Mouse (Mus musculus): ENCODE results near the gene Ninj2. TPM values are rescaled to one million over a fixed set of nuclear protein-coding genes. Genes with fewer than 3 reads are reported as not detected.
"Not testable (repeated sequence)": the region's sequence is repeated elsewhere in the genome, so short reads cannot be mapped to it uniquely, and the experiment has no call there.

The Ninj2 gene
- 1 to 10 TPM; 1.4 to 3.1 (median 2.3) TPM for total RNA-seq (2022)

DNA sequence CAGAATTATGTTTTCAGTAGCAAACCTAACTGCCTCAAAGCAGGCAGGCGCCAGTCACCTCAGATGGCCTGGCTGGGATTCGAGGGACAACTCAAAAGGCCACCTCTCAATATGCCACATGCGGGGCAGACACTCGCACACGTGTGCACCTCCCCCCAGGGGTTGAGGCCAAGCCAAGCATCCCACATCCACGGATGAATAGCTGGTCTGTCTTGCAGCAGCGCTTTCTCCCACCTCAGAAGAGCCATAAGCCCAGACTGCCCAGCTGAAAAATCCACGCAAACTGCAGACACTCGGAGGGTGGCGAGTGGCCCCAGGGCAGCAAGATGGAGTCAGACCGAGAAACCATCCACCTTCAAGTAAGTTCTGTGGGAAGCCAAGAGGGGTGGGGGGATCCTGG, at the start of gene Ninj2:
Ninj2 (plus strand) TSS at position 251 of the 400 bp plus-strand sequence.
- DNase-seq (ENCODE audit: low spot score in 2 of 2): no peak

DNA sequence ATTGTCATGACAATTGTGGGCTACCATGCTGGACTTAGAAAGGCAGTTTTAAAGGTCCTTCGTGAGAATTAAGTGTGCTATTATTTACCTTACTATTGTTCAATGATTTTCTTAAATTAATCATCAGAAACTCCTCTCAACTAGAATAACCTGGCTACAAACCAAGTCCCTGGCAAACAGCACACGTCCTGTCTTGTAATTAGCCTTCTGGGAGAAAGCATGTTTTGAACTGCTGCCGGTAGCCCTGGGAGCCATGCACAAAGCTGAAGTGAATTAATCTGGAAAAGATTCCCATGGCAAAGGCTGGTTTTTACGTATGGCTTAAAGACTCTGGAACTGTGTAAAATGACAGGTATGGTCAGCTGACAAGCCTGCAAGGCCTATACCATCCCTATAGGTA, 47.7 kb upstream of the Ninj2 start:
- DNase-seq (ENCODE audit: low spot score in 2 of 2): no peak

- DNase-seq (ENCODE audit: low spot score in 2 of 2): no peak
Measured at GRCm38 (mm10) chr6:120047705-120048292, 45.4 kb upstream of the Ninj2 start.

- no peak for DNase-seq (ENCODE audit: low spot score in 2 of 2)
Measured at GRCm38 (mm10) chr6:120054412-120054811, 38.7 kb upstream of the Ninj2 start.

DNA sequence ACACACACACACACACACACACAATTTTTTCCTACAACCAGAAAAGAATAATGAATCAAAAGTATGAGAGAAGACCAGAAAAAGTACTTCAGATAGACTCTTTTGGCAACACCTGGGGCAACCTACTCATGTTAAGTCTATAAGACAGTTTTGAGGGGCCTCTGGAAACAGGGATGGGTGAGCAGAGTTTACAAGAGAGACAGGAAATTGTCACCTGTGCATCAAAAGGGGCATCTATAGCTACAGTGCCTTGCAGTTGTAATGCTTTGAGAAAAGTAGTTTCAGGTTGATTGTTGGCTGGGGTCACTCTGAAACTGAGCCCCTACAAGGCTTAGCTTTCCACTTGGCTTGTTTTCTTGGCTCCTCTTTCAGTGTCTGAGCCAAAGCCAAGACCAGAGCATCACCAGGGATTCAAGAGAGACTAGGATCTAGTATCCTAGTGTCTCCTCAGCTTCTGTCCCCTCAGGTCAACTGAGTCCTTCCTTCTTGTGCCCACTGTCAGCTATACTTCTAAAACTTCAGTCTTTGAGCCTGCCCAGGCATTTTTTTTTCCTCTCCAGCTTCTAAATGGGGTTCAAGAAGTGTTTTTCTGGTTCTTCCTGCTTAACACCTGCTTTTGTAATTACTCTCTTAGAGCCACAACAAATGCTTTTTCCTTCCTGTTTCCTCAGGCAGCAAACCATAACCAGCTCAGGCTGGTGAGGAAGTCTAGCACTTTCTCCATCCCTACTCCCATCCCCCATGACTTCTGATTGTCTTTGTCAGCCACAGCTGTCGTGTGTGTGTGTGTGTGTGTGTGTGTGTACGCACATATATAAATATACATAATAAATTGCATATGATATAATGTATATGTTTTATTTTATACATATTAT, 37.2 kb upstream of the Ninj2 start:
- DNase-seq (ENCODE audit: low spot score in 2 of 2): no peak

GRCm38 (mm10) chr6:120062934-120063333, 30.2 kb upstream of the Ninj2 start:
- DNase-seq (ENCODE audit: low spot score in 2 of 2): peak; percentile 28 to 30

GRCm38 (mm10) chr6:120064627-120065026, 28.5 kb upstream of the Ninj2 start:
- no peak for DNase-seq (ENCODE audit: low spot score in 2 of 2)

DNA sequence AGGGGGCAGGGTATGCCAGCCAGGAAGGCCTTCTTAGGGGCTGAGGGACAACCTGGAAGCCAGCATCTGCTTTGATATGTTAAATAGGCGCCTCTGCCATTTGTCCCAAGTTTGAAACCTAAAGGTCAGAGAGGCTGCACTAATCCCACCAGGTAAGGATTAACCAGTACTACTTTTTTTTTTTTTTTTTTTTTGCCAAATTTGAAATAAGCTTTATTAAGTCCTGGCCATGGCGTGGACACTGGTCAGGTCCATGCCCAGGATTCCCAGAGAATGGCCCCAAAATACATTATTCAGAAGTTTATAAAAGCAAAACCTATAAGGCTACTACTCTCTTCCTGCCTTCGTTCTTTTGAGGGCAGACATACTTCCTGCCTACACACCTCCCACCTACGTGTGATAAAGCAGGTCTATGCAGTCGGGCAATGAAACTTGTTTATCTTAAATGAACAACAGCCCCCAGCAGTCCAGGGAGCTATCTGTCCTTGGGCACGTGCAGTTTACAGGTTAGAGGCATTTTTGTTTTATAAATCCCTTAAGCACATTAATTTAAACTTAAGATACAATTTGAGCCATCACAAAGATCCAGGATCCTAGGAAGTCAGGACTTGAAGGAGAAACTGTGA, 27.5 kb upstream of the Ninj2 start:
- no peak for DNase-seq (ENCODE audit: low spot score in 2 of 2)

DNA sequence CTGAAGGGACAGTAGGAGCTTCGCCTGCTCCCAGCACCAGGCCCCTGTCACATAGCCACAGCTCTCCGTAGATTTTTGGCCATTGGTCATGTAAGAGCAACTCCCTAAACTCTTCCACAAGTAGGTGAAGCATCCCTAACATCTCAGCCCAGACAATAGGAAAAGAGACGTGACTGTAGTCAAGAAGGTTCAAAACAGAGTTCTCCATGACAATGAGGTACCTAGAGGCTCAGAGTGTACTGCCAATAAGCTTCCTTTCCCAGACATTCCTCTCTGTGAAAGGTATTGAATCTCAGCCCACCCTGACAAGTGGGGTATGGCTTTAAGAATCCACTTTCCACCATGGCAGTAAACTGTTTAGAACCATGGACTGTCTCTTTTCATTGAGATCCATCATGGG, 23.6 kb upstream of the Ninj2 start:
- no peak for DNase-seq (ENCODE audit: low spot score in 2 of 2)

DNA sequence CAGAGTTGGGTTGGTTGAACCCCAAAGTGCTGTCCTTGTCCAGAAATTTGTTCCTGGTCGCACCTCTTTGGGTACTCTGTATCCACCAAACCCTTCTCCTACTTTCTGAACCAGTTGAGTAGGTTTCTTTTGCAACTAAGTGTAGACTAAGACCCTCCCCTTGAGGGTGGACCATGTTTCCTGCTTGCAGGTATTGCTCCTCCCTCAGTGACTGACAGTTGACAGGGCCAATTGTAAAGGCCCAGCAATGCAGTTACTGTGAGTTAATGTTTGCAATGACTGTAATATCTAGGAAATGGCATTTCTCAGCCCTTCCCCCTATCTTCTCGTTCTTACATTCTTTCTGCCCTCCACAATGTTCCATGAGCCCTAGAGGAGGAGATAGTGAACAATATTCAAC, 20.5 kb upstream of the Ninj2 start:
- DNase-seq (ENCODE audit: low spot score in 2 of 2): no peak

- no peak for DNase-seq (ENCODE audit: low spot score in 2 of 2)
Measured at GRCm38 (mm10) chr6:120076619-120077450, 16.3 kb upstream of the Ninj2 start.

- no peak for DNase-seq (ENCODE audit: low spot score in 2 of 2)
Measured at GRCm38 (mm10) chr6:120079547-120079946, 13.6 kb upstream of the Ninj2 start.

GRCm38 (mm10) chr6:120081516-120081915, 11.6 kb upstream of the Ninj2 start:
- DNase-seq (ENCODE audit: low spot score in 2 of 2): no peak

DNA sequence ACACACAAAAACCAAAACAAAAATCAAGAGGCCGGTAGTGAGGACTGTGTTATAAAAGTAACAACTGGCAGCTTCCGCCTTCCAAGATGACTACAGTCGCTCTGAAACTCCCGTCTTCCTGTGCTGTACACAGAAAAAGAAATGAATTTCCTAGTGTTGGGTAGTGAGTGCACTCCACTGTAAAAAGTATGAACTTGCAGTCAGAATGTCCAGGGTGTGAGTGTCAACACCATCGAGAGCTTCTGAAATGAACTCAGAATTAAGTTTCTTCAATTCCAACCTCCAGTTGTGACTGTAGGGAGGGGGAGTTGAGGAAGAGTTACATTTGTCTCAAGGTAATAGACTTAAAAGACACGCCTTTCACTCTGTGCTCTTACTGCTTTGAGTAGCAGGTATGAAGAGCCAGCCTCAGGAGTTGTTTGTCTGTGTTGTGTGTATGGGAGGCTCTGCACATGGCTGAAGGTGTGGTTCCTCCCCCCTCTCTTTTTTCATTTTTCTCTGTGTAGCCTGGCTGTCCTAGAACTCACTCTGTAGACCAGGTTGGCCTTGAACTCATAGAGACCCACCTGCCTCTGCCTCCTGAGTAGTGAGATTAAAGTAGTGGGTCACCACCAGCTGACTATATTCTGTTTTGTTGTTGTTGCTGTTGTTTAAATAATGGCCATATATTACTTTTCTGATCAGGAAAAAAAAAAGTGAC, 10.7 kb upstream of the Ninj2 start:
- DNase-seq (ENCODE audit: low spot score in 2 of 2): no peak

DNA sequence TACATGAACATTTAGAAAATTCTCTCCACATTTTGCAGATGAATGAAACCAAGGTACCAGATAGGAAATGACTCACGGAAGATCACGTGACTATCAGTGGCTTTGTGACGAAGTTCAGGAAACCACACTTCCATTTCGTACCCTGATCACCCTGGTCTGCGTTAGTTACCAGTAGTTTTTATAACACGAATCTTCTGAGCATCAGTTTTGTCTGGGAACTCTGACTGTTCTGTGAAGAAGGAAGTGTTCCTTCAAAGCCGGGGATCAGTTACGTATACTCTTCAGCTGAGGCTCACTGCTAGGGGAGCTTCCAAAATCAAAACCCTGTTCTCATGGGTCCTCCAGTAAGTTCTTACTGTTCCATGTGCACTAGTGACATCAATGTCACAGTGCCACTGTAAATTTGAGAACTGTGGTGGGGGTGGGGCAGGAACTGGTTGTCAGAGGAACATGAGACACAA, 10.2 kb upstream of the Ninj2 start:
- DNase-seq (ENCODE audit: low spot score in 2 of 2): no peak

DNA sequence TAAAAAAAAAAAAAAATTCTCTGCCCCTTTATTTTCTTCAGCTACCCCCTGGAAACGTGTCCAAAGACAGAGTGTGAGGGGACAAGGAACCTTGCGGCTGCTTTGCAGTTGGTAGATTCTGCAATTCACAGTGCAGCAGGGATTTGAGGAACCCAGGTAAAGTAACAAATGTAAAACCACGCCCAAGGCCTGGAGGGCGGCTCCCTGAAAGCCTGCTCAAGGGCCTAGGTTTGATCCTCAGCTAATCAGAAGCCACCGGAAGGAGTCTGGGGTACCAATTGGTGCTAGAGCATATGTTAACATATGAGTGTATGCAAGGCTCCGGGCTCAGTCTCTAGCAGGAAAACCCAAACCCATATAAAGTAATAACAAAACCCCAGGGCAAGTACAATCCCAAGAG, 9.7 kb upstream of the Ninj2 start:
- DNase-seq (ENCODE audit: low spot score in 2 of 2): no peak

- DNase-seq (ENCODE audit: low spot score in 2 of 2): no peak
Measured at GRCm38 (mm10) chr6:120084983-120085382, 8.2 kb upstream of the Ninj2 start.

DNA sequence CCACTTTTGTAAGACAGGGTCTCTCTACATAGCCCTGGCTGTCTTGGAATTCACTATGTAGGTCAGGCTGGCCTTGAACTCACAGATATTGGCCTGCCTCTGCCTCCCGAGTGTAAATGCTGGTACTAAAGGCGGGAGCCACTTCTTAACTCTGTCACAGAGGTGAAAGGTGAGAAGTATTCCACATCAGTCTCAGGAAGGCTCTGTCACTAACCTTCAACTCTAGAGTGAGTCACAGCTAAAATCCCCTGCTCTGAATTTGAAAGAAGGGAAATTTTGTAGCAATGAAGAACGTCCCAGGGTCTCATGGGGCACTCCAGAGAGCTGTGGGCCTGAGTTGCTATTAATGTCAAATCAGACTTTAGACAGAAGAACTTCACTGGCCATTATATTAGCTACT, 7.3 kb upstream of the Ninj2 start:
- DNase-seq (ENCODE audit: low spot score in 2 of 2): no peak

GRCm38 (mm10) chr6:120087041-120087440, 6.1 kb upstream of the Ninj2 start:
- DNase-seq (ENCODE audit: low spot score in 2 of 2): not testable (repeated sequence)

DNA sequence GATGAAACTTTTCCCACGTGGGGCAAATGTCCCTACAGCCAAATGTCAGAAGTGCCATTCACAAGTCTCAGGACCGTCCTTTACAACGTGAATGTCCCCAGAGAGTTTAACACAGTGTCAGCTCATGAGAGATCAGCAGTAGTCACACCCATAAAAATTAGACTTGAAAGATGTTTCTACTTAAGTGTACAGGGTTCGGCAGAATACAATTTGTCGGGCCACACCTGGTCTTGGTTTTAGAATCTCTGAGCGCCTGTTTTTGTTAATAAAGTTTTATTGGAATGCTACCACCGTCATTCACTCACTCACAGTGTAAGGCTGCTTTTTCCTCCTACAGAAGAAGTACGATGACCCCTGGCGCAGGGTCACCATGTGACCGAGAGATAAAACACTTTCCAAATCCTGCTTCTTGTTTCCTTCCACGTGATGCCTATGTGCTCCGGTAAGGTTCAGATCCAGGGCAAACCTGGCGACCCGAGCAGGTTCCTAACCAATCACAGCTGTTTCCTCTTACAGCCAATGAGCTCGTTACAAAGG, 2.4 kb upstream of the Ninj2 start:
- no peak for DNase-seq (ENCODE audit: low spot score in 2 of 2)

DNA sequence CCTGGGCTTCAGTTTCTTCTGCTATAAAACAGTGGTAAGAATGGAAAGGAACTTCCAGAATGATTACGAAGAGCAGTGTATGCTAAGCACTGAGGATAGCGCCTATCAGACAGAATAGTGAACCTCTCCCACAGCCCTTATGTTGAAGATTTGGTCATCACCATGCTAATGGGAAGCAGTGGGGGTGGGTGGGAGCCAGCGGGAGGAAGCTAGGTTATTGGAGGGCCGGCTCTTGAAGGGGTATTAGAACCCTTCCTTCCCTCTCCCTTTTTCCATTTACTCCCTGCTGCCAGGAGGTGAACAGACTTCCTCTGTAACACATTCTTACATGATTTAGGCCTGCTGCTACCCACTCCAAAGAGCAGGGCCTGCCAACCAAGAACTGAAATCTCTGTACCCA, 1.2 kb upstream of the Ninj2 start:
- no peak for DNase-seq (ENCODE audit: low spot score in 2 of 2)

All from layer of hippocampus, adult 8-10 months (tissue).